Mouse (Mus musculus) adrenal gland (tissue): Measurements from ENCODE around the gene Edaradd.

Source experiments
- intact Hi-C: fragments of 180-260 bp; cut with DNase I; formaldehyde crosslinking; loops from one replicate; pipeline ENCODE4 v1.15.1; 2025

The Edaradd gene

GRCm38 (mm10) chr13:12461730-12462119 is 58.5 kb downstream of the Edaradd start:
- intact Hi-C loops = loop anchor here (5.0 kb wide), 1 partner anchor 64 kb away; the partner anchor contains the start of gene Heatr1

GRCm38 (mm10) chr13:12460881-12461729 is 59.1 kb downstream of the Edaradd start:
- intact Hi-C loops = loop anchor here (5.0 kb wide), 1 partner anchor 64 kb away; the partner anchor contains the start of gene Heatr1

GRCm38 (mm10) chr13:12460443-12460842 is 59.8 kb downstream of the Edaradd start:
- intact Hi-C loops = loop anchor here (5.0 kb wide), 1 partner anchor 63 kb away; the partner anchor contains the start of gene Heatr1

- intact Hi-C loops = loop anchor here (5.0 kb wide), 1 partner anchor 34 kb away; no protein-coding TSS in a partner anchor
These were observed 63.5 kb downstream of the Edaradd start for GRCm38 (mm10) chr13:12456711-12457110.

- intact Hi-C loops = loop anchor here (5.0 kb wide), 1 partner anchor 33 kb away; no protein-coding TSS in a partner anchor
These were observed 65.4 kb downstream of the Edaradd start for GRCm38 (mm10) chr13:12454686-12455390.

GRCm38 (mm10) chr13:12453150-12453549 is 67.1 kb downstream of the Edaradd start:
- intact Hi-C loops = no loop called here

- intact Hi-C loops = no loop called here
These were observed 78.1 kb downstream of the Edaradd start for GRCm38 (mm10) chr13:12442008-12442587.

GRCm38 (mm10) chr13:12440813-12441212 is 79.4 kb downstream of the Edaradd start:
- intact Hi-C loops = no loop called here

- intact Hi-C loops = no loop called here
These were observed 80.7 kb downstream of the Edaradd start for GRCm38 (mm10) chr13:12439586-12439985.

GRCm38 (mm10) chr13:12433843-12434242 is 86.4 kb downstream of the Edaradd start:
- intact Hi-C loops = no loop called here

GRCm38 (mm10) chr13:12428556-12428955 is 91.7 kb downstream of the Edaradd start:
- intact Hi-C loops = no loop called here
